Mouse (Mus musculus): ENCODE data around the gene Calm3. TPM values are rescaled to one million over a fixed set of nuclear protein-coding genes. Genes with fewer than 3 reads are reported as not detected.

Gene Calm3
- polyA plus RNA-seq, 1 experiment from 2014 or later, result 337 TPM

DNA sequence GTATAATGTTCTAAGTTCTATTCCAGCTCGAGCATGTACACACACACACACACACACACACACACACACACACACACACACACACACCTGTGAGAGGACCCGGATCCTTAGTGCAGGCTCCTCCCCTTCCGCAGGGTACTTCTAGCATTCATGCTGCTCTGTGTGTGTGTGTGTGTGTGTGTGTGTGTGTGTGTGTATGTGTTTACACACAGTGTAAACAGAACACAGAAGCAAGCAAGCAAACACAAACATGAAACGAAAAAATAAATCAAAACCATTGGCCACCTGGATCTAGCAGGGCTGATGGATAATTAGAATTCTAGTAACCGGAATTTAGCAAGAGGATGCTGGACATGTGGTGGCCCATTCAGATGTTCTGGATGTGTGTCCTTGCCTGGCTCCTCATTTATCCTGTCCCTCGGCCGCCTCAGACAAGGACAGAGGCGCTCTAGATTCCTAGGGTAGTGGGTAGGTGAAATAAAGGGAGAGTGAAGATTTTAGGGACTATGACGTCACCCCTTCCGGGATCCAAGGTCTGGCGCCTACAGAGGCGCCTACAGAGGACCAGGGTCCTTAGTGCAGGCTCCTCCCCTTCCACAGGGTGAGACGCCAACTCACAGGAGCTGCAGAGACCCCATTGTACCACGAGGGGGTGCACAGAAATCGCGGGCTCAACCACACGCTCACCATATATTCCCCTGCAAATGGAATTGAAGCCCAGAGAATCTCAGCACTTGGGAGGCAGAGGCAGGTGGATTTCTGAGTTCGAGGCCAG lies 27.1 kb upstream of the Calm3 start:
- ATAC-seq (ENCODE audit: low FRiP score) (peak; percentile 60), DNase-seq (ENCODE audit: low spot score) (peak; percentile 89)
- no peak overlapping the region for H3K4me3 ChIP-seq (ENCODE audit: low read depth, low read length)
- H3K4me2 ChIP-seq (replicated peaks; ENCODE audit: low read depth, low read length), result 0 out of 2 replicates have a peak overlapping the region, but pooled peaks have one; percentile 14
- H3K36me3 ChIP-seq (ENCODE audit: control insufficient read depth, insufficient read depth, low read length), result no peaks in the 10 kb centered on the region
- no peak overlapping the region for H3K27ac ChIP-seq (ENCODE audit: low read depth, low read length)
- no peaks in the 10 kb centered on the region for H3K9me3 ChIP-seq (ENCODE audit: control insufficient read depth, low read length)
- no peak overlapping the region for H3K9ac ChIP-seq (ENCODE audit: low read depth, low read length)
- 32% methylated on average over 18 of the region's 18 CpGs for WGBS
- H3K4me1 ChIP-seq (replicated peaks; ENCODE audit: control insufficient read depth, insufficient read depth, low read length), result peaks cover 23% of the 10 kb centered on the region; the same call in 1 of the 2 replicates
- peaks cover 38% of the 10 kb centered on the region for H3K27me3 ChIP-seq (ENCODE audit: control insufficient read depth, insufficient read depth, low read length)

DNA sequence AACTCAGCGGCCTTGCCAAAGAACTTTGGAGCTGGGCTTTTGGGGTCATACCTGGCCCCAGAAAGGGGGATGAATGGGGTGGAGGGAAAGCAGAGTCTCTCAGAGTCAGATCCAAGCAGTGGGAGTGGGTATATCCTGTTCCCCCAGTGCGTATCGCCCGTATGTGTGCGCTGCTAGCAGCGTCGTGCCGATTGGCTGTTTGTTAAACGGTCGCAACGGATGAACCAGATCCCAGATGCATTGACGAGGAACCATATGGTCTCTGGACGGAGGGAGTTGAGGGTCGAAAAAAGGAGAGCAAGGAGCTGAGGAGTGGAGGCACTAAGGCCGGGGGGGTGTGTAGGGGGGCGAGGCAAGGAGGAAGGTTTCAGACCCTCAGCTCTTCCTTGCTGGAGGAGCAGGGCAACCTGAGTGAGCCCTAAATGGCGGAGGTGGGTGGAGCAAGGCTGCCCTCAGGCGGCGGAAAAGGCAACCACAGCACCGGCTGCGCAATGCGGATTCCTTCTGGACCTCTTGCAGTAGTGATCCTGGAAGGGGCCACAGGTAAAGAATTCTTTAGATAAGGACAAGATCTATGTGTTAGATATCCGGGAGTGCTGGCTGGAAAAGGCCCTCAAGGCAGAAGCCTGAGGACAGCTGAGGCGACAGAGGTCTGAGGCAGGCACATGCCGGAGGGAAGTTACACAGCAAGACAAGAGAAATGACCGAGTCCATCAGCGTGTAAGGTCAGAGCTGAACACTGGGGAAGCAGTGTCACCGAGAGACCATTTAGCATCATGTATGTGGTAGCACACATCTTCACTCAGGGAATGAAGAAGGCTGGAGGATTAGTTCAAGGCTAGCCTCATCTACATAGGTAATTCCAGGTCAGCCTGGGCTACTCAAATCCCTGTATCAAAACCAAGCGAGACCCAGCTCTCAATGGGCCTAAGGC lies 26.3 kb upstream of the Calm3 start:
- ATAC-seq (ENCODE audit: low FRiP score) (peak; percentile 50), DNase-seq (ENCODE audit: low spot score) (peak; percentile 89)
- Histone ChIP-seq H3K9me3 (ENCODE audit: control insufficient read depth, low read length) (no peaks in the 10 kb centered on the region), H3K27ac (ENCODE audit: low read depth, low read length) (no peak overlapping the region), H3K4me1 (replicated peaks; ENCODE audit: control insufficient read depth, insufficient read depth, low read length) (peaks cover 26% of the 10 kb centered on the region; the same call in 1 of the 2 replicates), H3K9ac (ENCODE audit: low read depth, low read length) (peak overlapping the region; percentile 49; the same call in 1 of the 2 replicates), H3K4me3 (ENCODE audit: low read depth, low read length) (peak overlapping the region; percentile 16), H3K36me3 (ENCODE audit: control insufficient read depth, insufficient read depth, low read length) (no peaks in the 10 kb centered on the region), H3K4me2 (replicated peaks; ENCODE audit: low read depth, low read length) (peak overlapping the region; percentile 42), H3K27me3 (ENCODE audit: control insufficient read depth, insufficient read depth, low read length) (peaks cover 46% of the 10 kb centered on the region)
- WGBS, result 11% methylated on average over 29 of the region's 29 CpGs

DNA sequence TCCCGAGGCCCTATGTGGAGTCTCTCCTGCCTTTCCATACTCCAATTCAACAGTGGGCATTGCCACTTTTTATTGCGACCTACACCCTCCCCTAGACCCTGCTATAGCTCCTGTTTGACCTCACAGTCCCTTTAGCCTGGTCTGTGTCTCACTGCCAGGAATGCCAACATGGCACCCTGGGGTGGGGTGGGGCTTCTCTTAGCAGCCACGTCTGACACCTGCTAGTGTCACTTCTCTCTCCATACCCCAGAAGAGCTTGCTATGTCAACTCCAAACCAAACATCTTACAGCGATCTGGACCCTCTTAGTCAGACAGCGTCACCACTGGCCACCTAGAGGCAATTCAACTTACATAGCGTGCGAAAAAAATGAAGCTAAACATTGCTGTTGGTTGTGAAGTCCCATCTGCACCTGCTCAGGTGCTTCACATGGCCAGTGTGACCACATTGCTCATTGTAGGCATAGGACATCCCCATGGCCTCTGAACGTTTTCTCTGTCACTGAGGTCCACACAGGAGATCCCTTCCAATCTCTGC lies 25.1 kb upstream of the Calm3 start:
- Histone ChIP-seq H3K9ac (ENCODE audit: low read depth, low read length) (no peak overlapping the region), H3K4me2 (replicated peaks; ENCODE audit: low read depth, low read length) (no peak overlapping the region), H3K4me3 (ENCODE audit: low read depth, low read length) (no peak overlapping the region)

DNA sequence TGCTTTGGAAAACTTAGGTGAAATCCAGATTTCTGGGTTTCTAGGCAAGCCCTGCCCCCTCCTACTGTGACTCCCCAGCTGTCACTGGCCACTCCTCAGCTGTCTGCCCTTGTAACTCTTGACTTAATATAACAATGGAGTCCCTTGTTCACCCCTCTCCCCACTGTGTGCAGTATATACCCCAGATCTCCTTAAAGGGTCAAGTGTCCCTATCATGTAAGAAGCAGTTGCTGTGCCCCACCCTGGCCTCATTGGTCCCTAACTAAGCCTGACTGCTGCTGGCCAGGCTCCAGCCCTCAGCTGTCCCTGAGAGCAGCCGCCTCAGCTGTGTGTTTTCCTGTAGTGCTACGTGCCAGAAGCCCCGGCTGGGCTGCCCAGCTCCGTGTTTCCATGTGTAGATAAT lies 24.0 kb upstream of the Calm3 start:
- Histone ChIP-seq H3K9me3 (ENCODE audit: control insufficient read depth, low read length) (no peaks in the 10 kb centered on the region), H3K27ac (ENCODE audit: low read depth, low read length) (no peak overlapping the region), H3K4me2 (replicated peaks; ENCODE audit: low read depth, low read length) (peak overlapping the region; percentile 87), H3K27me3 (ENCODE audit: control insufficient read depth, insufficient read depth, low read length) (peaks cover 50% of the 10 kb centered on the region), H3K4me1 (replicated peaks; ENCODE audit: control insufficient read depth, insufficient read depth, low read length) (peaks cover 28% of the 10 kb centered on the region; the same call in 1 of the 2 replicates), H3K9ac (ENCODE audit: low read depth, low read length) (peak overlapping the region; percentile 16; the same call in 1 of the 2 replicates), H3K36me3 (ENCODE audit: control insufficient read depth, insufficient read depth, low read length) (no peaks in the 10 kb centered on the region), H3K4me3 (ENCODE audit: low read depth, low read length) (peak overlapping the region; percentile 67)
- 10% methylated on average over 4 of the region's 4 CpGs for WGBS
- peak; percentile 29 for DNase-seq (ENCODE audit: low spot score)
- no peak for ATAC-seq (ENCODE audit: low FRiP score)

More for the DNA sequence above, 25.1 kb upstream of the Calm3 start:
- DNase-seq (ENCODE audit: low spot score) (no peak), ATAC-seq (ENCODE audit: low FRiP score) (no peak)
- Histone ChIP-seq H3K27me3 (ENCODE audit: control insufficient read depth, insufficient read depth, low read length) (peaks cover 50% of the 10 kb centered on the region), H3K9me3 (ENCODE audit: control insufficient read depth, low read length) (no peaks in the 10 kb centered on the region), H3K27ac (ENCODE audit: low read depth, low read length) (no peak overlapping the region), H3K4me1 (replicated peaks; ENCODE audit: control insufficient read depth, insufficient read depth, low read length) (peaks cover 28% of the 10 kb centered on the region; the same call in 1 of the 2 replicates), H3K36me3 (ENCODE audit: control insufficient read depth, insufficient read depth, low read length) (no peaks in the 10 kb centered on the region)
- 52% methylated on average over 8 of the region's 8 CpGs for WGBS

DNA sequence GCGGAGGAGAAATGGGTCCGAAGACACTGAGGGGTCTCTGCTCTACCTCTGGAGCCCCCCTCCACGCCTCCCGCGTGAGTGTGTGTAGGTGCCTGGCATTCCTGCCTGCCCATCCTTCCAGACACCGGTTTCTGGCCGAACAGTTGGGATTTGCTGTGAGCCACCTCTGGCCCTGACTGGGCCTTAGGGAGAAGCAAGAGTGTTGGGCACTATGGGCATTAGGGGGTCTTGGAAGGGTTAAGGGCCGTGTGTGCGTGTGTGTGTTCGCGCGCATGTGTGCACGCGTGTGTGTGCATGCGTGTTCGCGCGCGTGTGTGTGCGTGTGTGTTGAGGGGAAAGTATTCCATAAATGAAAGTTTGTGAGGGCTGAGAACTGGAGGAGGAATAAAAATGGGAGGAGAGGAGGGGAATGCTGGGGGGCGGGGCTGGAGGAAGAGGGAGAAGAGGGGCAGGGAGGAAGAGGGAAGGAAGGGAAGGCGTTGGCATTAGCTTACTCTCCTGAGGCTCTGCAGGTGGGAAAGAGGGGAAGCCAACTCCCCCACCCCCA lies 23.5 kb upstream of the Calm3 start:
- ATAC-seq (ENCODE audit: low FRiP score) (no peak), DNase-seq (ENCODE audit: low spot score) (peak; percentile 15)
- Histone ChIP-seq H3K27me3 (ENCODE audit: control insufficient read depth, insufficient read depth, low read length) (peaks cover 50% of the 10 kb centered on the region), H3K9ac (ENCODE audit: low read depth, low read length) (peak overlapping the region; percentile 64), H3K27ac (ENCODE audit: low read depth, low read length) (no peak overlapping the region), H3K36me3 (ENCODE audit: control insufficient read depth, insufficient read depth, low read length) (no peaks in the 10 kb centered on the region), H3K4me1 (replicated peaks; ENCODE audit: control insufficient read depth, insufficient read depth, low read length) (peaks cover 28% of the 10 kb centered on the region; the same call in 1 of the 2 replicates), H3K4me3 (ENCODE audit: low read depth, low read length) (peak overlapping the region; percentile 67), H3K4me2 (replicated peaks; ENCODE audit: low read depth, low read length) (peak overlapping the region; percentile 87), H3K9me3 (ENCODE audit: control insufficient read depth, low read length) (no peaks in the 10 kb centered on the region)
- WGBS, result 18% methylated on average over 22 of the region's 22 CpGs

DNA sequence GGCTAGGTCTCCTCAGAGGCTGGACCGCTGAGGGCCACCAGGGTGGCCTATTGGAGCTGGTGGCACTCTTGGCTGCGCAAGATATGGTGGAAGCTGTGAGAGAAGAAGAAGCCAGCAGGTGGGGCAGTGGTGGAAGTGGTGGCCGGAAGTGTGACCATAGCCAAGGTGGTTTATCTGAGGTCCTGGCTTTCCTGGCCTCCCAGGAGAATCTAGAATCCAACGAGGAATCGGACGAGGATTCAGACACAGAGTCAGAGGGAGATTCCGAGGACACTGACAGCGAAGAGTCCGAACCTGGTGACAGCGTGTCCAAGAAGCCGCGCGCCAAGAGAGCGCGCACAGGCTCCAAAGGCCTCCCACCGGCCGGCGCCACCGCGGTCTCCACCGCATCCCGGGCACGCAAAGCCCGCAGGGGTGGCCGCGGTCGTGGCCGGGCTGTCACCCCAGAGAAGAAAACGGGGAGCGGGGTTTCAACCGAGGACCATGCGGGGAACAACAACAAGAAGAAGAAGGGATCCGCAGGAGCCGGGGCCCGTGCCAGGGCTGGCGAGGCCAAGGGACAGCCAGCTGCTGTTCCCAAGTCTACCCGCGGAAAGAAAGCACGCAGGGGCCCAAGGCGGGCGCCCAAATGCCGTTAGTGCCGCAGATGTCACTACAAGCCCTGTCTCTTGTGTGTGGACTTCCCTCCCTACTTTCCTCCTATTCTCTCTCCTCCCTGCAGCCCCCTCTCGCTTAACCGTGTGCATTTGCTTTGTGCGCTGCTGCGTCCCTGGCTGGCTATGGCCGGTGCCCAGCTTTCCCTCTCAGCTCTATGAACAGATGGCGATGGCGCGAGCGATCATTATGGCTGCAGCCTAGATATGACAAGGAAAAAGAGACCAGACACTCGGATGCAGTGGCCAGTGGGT lies 22.8 kb upstream of the Calm3 start:
- H3K9ac ChIP-seq (ENCODE audit: low read depth, low read length), result peak overlapping the region; percentile 64
- no peak overlapping the region for H3K27ac ChIP-seq (ENCODE audit: low read depth, low read length)
- peak overlapping the region; percentile 87 for H3K4me2 ChIP-seq (replicated peaks; ENCODE audit: low read depth, low read length)
- peaks cover 50% of the 10 kb centered on the region for H3K27me3 ChIP-seq (ENCODE audit: control insufficient read depth, insufficient read depth, low read length)
- no peaks in the 10 kb centered on the region for H3K9me3 ChIP-seq (ENCODE audit: control insufficient read depth, low read length)
- peaks cover 28% of the 10 kb centered on the region; the same call in 1 of the 2 replicates for H3K4me1 ChIP-seq (replicated peaks; ENCODE audit: control insufficient read depth, insufficient read depth, low read length)
- 1% methylated on average over 52 of the region's 53 CpGs for WGBS
- ATAC-seq (ENCODE audit: low FRiP score), result no peak
- peak overlapping the region; percentile 67 for H3K4me3 ChIP-seq (ENCODE audit: low read depth, low read length)
- DNase-seq (ENCODE audit: low spot score), result peak; percentile 52
- H3K36me3 ChIP-seq (ENCODE audit: control insufficient read depth, insufficient read depth, low read length), result no peaks in the 10 kb centered on the region

DNA sequence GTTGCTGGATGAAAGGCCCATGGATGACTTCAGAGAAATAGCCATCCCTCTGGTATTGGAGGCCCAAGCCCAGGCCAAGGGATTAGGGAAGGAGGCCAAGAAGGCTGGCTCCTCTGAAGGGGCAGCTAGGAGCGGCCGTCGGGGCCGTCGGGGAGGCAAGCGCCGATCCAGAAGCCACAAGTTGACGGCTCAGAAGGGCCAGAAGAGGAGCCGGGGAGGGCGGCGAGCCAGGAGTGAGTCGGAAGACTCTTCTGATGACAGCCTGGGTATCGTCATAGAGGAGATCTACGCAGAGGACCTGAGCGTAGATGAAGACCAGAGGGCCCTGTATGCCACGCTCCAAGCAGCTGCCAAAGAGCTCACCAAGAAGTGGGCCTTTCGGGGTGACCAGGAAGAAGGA lies 21.5 kb upstream of the Calm3 start:
- Histone ChIP-seq H3K4me1 (replicated peaks; ENCODE audit: control insufficient read depth, insufficient read depth, low read length) (peaks cover 28% of the 10 kb centered on the region; the same call in 1 of the 2 replicates), H3K9me3 (ENCODE audit: control insufficient read depth, low read length) (no peaks in the 10 kb centered on the region), H3K27me3 (ENCODE audit: control insufficient read depth, insufficient read depth, low read length) (peaks cover 50% of the 10 kb centered on the region), H3K36me3 (ENCODE audit: control insufficient read depth, insufficient read depth, low read length) (no peaks in the 10 kb centered on the region), H3K4me3 (ENCODE audit: low read depth, low read length) (peak overlapping the region; percentile 67), H3K4me2 (replicated peaks; ENCODE audit: low read depth, low read length) (peak overlapping the region; percentile 87), H3K27ac (ENCODE audit: low read depth, low read length) (no peak overlapping the region), H3K9ac (ENCODE audit: low read depth, low read length) (peak overlapping the region; percentile 81; the same call in 1 of the 2 replicates)
- WGBS, result 13% methylated on average over 17 of the region's 17 CpGs
- DNase-seq (ENCODE audit: low spot score) (peak; percentile 37), ATAC-seq (ENCODE audit: low FRiP score) (no peak)
